Mouse (Mus musculus) right cerebral cortex, postnatal 10 days (tissue): ENCODE measurements at regions not wholly inside any gene's neighbourhood (a gene's known extent, or its start where the extent isn't known, plus 50 kb on each side); places are given as distances from the start of the nearest gene placed in this dataset.

Experiments
- DNase-seq, 2 experiments: peaks; one replicate each; pipeline ENCODE4 v3.0.0; 2021; ENCODE audit warnings: low spot score in 2 of 2

DNA sequence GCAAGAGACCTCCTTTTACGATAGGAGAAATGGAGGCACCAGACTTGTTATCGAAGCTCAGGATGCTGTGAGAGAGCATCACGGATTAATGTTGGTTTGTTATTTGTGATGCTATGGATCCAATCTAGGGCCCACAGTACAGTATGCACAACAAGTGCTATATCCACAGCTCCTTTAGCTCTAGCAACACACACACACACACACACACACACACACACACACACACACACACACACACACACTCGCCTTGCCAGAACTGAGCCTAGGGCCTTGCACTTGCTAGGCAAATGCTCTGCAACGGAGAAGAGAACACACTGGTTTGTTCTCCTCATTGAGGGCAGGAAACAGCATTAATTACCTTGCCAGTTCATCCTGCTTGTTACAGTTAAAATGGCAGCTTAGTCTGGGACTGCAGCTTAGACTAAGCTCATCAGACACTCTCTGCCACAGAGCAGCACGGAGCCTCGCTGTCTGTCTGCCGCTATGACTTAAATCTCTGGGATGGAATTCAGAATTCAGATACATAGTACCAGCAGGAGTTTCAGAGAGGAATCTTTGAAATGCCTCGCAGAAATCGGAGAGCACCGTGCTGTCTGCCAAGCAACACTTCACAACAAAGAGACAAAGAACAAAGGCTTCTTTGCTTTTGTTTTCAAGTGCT, 285.0 kb downstream of the Rngtt start:
- DNase-seq = no peak

DNA sequence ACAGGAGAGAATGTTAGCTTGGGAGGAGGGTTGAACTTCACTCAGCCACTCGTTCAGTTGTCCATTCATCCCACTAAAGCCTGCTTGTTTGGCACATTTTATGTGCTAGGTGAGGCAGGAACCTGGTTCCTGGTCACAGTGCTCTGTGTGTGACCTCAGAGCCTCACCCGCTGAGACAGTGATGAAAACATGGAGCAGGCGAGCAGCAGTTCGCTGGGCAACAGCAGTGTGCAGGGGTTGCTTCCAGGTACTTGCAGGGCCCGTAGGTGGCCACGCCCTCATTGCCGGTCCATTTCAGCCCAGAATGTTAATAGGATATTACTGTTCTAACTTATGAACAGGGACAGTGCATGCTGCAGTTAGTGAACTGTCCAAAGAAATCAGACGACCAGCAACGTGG, 285.7 kb downstream of the Rngtt start:
- no peak for DNase-seq

DNA sequence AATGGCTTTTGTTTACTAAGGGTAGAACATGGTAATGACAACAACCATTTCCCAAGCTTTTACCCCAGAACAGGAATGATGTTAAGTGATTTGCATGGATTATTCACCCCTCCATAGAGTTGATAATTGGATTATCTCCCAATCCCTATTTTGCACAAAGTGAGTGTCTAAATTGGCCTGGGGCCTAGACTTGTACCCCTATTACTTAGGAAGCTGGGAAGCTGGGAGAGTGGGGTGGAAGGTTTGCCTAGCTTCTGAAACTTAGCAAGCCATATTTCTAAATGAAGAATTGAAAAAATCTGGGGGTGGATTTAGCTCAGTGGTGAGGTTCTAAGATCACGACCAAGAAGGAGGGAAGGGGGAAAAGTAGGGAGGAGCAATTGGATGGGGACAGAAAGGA, 289.9 kb downstream of the Rngtt start:
- DNase-seq = no peak

DNA sequence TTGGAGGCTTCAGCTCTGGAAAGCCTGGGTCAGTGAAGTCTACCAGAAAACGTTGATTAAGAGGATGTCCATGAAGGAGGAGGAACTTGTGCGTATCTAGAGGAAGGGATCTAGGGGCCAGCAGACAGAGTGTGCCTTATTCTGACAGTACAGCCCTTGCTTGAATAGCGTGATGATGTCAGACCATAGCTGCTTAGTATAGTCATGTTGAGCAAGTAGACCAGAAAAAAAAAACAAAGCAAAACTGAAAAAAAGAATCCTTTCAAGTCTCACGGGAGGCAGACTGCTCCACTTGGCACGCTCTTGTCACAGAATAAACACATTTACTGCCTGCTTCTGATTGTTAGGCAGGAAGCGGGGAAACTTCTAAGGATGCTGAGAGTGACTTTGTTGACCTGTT, 290.7 kb downstream of the Rngtt start:
- DNase-seq = no peak

DNA sequence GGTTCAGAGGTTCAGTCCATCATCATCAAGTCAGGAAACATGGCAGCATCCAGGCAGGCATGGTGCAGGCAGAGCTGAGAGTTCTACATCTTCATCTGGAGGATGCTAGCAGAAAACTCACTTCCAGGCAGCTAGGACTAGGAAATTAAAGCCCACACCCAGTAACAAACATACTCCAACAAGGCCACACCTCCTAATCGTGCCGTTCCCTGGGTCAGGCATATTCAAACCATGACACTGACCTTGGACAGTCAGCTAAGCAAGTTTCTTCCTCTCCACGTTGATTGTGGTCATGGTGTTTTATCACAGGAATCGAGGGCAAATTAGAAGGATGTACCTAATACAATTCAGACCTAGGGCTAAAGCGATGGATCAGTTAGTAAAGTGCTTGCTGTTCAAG, 294.5 kb downstream of the Rngtt start:
- no peak for DNase-seq

DNA sequence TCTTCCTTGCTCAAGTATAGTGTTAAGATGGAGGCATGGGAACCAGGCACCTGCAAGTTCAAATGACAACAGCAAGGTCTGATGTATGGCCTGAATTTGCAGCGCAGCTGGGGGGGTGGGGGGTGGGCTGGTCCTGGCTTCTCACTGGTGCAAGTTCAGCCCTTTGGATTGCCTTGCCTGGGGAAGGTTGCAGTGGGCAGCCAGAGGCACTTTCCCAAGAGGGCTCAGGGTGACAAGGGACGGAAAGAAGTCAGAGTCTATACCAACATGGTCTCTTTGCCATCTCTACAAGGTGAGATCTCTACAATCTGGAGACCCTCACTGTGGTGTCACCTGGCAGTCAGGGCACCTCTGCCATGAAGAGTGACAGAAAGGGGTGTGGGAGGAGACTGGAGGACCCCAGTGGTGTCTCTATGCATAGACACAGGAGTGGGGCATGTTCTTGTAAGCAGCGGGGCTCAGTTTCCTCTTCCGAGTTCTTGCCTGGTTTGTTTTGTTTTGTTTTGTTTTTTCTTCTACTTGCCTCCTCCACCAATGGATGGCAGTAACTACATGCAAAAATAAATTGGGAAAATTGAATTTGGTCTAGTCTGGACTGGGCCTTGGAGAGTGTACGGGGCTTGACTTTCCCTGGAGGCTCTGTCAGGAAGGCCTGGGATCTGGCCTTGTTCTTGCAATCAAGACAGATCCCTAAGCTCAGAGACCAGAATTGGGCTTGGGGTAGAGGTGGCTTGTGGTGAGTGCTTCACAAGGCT, 284.4 kb upstream of the Cnr1 start:
- no peak for DNase-seq

DNA sequence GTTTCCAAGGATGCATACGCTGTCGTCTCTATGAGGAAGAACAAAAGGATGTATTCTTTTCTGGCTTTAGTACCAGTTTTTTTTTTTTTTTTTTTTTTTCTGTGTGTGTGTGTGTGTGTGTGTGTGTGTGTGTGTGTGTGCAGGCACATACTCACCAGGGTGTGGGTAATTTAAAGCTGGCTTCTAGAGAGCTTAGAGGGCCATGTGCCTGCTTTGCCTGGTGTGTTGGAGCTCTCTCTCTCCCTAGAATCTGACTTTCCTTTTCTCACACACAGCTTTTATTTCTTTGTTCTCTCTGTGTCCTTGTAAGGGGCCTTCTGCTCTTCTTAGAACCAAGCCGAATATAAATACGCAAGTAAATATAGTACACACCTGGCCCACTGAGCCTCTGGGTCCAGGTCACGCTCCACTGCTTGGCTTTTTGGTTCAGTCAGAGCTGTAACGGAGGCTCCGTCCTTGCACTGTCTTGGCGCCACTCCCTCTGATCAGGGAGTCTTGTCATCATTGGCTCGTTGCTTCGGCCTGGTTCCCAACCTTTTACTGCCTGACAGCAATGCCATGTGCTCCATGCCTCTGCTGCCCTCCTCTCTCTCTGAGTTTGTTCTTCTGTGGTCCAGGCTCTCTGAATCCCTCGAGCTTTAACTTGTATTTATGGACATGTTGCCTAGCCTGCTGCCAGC, 283.7 kb upstream of the Cnr1 start:
- peak; percentile 32 to 36 for DNase-seq

DNA sequence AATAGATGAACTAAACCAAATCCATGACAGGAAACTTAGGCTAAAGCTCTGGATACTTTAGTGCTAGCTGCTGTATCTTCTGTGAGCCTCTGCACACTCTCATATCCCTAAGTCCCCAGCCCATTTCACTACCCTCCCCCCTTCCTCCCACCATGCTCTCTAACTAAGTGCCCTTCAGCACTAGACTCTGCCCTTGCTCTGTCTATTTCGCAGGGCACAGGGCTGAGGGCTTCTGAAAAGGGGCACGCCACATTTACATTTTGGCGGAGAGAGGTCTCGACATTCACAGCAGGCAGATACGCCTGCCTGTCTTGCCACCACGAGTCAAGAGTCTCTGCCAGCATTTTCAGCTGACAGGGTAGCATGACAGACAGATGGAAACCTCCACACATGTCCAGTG, 282.5 kb upstream of the Cnr1 start:
- DNase-seq = no peak

DNA sequence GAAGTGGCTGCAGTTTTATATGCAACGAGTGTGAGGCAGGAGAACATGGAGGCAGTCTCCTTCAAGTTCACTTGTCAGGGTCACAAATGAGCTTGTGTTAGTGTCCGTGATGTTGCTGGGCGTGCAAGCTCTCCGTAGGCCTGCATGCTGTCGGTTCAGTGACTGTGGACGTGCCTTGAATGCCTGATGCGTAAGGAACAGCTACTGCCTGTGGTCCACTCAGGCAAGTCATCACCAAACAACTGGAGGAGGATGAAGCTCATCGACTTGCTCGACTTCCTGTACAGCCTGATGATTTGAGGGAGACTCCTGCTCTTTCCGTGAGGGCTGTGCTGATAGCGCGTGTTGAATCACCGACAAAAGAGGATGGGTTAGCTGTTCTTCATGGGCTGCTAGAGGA, 281.9 kb upstream of the Cnr1 start:
- no peak for DNase-seq

DNA sequence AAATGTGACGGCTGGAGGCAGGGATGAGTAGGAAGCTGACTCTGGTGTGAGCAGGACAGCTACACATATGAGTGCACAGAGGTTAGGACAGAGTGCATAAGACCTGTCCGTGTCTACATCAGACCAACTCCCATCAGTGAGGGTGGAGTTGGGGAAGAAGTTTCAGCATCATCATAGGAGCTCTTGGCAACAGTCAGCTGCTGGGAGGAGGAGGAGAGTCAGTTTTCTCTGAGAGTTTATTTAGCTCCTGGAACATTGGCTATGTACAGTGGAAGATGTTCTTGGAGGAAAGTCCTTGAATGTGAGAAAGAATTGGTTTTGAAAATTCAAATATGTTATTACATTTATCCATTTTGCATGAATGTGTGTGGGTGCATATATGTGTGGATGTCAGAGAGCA, 279.2 kb upstream of the Cnr1 start:
- DNase-seq = no peak

DNA sequence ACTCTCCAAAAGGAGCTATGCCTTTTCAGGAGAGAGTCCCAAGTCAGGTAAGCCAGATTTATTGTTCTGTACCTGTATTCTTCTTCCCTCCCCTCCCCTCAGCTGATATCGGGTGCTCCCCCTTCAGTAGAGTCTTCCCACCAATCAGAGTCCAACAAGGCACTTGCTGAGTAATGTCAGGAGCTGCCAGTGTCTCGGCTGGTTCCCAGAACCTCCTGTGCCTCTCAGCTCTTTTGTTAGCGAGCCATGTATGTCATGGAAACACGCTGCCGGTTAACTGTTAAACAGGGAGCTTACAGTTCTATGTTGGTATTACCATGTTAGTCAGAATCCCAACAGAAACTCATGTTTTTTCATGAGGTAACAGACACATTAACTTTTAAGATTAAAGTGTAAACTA, 273.1 kb upstream of the Cnr1 start:
- no peak for DNase-seq

DNA sequence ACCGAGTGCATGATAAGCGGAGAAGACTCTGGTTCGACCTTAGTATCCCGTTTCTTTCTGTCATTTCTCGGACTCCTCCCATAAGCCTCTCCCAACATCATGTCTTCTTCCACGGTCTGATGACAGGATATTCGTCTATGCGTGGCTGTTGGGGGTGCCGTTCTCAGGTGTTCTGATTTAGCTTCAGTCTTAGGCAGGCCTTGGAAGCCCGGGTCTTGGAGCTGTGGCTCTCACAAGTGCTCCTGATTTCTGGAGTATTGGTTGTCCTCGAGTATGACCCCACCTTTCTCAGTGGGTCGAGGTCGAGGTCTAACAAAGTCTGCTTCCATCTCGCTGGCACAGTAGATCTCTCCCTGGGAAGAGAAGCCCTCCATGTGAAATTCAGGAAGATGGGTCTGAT, 264.6 kb upstream of the Cnr1 start:
- DNase-seq = no peak

DNA sequence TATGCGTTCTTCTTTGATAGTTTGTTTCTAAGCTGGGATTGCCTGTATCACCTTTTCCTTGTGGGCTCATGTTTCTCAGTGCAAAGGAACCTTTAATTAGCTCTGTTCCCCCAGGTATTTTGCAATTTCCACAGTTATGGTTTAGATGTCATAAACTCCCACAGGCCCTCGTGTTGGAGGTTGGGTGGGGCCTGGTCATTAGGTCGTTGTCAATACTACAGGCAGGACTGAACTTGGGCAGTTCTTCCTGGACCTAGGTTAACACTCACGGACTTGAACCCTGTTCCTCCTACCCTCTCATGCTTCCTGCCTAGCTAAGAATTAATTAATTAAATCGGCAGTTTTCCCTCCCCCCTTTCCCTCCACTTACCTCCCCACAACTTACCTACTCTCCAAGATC, 263.8 kb upstream of the Cnr1 start:
- DNase-seq = no peak

DNA sequence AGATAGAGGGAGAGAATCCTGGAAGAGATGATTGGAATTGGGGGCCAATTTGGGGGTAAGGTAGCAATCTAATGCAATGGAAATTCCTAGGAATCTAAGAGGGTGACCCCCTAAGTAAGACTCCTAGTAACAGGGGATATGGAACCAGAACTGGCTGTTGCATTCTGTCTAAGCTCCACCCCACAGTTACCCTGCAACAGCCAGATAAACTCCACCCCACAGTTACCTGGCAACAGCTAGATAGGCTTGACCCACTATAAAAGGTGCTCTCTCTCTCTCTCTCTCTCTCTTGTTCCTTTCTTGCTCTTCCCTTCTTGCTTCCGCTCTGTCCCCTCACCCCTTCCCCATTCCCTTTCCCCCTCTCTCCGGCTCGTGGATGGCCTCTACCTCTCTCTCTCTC, 262.5 kb upstream of the Cnr1 start:
- no peak for DNase-seq

DNA sequence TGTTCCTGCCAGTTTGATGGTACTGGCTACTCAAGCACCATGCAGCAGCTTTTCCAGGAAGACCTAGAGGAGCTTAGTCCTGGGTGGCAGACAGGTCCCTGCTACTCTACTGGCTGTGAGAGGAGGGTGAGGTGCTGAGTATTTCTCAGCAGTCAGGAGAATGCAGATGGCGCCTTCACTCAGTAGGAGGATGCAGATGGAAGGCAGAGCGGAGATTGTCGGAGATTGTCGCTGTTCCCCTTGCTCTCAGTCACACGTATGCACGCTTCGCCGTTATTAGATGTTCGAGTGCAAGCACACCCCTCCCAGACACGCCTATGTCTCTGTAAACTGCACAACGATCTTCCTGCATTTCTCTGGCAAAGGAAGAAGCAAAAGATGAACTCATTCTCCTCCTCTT, 261.4 kb upstream of the Cnr1 start:
- DNase-seq = peak in 1 of 2 experiments; percentile 57

DNA sequence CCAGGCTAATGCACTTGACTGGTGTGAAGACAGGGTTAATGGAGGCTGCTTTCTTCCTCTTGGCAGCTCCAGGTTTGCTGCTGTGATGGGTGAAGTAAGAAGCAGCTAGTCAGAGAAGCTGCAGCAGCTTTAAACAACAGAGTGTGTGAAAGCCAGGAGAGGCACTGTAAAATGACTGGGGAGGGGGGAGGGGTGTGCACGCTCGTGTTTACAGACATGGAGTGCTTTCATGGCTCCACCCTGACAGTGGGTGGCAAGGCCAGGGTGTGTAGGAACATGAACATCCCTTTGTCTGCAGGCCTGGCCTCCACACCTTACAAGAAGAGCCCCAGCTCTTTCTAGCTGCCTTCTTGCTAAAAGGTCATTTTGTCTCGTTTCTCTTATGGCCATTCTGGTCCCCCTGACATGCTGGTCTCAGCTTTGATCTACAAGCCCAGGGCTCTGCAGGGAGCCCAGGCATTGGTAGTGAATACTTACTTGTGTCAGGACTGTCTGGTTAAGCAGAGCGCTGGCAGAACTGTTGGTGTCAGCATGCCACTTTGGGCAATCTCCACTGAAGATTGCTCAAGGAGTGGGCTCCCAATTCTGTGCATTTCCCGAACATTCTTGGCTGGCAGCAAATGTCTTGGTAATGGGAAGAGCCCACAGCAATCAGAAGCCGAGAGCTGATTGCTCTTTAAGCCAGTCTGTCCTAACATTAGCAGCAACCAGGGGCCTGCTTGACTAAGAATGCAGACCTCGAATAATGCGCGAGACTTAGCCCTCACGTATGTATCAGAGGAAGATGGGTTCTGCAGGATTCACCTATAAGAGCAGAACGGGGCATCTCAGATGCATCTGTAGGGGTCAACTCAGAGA, 260.5 kb upstream of the Cnr1 start:
- no peak for DNase-seq

DNA sequence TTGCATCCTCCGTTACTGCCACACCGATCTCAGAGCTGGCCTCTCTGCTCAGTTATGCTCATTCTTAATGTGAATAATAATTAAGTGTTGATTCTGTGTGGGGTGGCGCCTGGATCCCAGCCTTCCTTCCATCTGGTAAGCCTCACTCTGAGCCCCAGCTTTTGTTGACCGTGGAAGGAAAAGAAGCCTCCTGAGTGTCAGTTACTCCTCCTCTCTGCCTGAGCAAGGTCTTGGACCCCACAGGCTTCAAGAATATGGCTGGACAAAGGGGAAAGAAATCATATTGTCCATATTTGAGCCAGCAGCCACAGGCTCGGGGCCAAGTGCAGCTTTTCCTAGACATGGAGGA, 259.9 kb upstream of the Cnr1 start:
- DNase-seq = no peak

DNA sequence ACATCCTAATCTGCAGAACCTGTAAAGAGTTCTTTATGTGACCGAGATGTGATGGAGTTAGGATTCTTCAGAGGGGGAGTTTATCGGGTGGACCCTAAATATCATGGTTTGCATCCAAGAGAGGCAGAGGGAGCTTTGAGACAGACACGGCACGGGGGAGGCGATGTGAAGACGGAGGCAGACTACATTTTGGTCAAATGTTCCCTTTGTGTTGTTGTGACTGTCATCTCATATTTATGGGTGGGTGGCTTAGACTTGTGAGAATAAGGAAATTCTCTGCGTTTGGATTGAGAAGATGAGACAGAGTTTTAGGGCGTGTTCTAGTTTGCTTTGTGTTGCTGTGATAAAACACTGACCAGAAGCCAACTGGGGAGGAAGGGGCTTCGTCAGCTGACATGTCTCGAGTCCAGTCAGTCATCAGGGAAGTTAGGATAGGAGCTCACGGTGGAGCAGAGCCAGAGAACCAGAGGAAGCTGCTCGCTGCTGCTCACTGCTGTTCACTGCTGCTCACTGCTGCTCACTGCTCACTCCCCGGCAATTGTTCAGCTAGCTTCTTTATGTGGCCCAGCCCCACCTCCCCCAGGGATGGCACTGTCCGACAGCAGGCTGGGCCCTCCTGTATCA, 259.0 kb upstream of the Cnr1 start:
- no peak for DNase-seq

DNA sequence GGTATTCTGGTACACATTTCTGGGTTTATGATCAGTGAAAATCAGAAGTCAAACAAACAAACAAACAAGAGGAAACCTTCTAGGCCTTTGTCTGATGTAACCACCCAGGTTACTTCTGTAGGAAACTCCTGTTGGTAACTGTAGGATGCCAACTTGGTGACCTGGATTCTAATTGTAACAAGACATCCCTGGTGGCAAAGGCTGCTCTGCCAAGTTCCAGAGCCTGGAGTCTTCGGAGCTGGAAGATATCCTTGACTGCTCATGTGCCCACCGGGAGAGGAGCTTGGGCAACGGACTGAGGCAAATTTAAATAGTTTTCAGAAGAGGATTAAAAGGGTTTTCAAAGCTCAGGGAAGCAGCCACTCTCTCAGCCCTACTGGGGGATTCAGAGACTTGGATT, 256.0 kb upstream of the Cnr1 start:
- DNase-seq = no peak

DNA sequence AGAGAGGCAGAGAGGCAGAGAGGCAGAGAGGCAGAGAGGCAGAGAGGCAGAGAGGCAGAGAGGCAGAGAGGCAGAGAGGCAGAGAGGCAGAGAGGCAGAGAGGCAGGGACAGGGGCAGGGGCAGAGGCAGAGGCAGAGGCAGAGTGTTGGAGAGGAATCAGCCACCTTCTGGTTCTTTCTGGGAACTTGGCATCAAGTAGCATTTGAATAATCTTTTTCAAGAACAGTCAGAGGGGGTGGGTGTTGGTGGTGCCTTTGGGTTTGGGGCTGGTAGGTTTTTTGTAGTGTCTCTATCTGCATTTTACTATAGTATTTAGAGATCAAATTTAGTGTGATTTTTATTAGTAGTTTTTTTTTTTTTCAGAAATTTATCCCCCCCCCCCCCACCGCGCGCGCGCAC, 249.3 kb upstream of the Cnr1 start:
- no peak for DNase-seq

DNA sequence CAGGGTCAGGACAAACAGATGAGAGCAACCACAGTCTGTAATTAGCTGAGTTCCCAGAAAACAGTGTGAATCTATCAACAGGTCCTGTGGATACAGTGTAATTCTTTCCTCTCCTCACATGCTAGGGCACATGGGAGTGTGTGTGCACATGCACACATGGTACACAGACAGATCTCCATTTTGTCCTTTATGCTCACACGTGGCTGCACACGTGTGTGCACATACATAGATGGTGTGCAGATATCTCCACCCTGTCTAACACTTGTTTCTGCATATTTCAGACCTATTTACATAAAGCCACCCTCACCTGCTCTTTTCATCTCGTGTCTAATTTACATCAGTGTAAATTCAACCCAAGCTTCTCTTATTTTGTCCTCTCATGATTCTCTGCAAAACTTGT, 245.0 kb upstream of the Cnr1 start:
- DNase-seq = no peak

DNA sequence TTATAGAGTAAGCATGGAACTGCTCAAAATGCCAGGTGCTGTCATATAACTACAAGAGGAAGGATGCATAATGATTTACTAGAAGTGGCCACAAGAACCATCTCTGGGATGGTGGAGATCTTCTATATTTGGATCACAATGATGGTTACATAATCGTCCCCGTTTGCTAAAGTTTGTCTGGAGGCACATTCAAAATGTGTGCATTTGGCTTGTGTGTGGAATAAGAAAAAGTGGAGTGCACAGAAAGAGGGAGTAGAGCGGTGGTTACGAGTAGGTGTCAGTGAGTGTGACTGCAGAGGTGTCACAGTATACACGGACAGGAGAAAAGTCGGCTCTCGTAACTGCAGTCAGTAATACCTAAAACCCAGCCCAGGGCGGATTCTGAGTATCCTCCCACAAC, 238.3 kb upstream of the Cnr1 start:
- DNase-seq = no peak
